Mouse (Mus musculus): ENCODE data around the gene Rmnd5b.
A peak's percentile ranks its signal among the peaks of the same experiment; 100 is the strongest.
"Not testable (repeated sequence)": the region's sequence is repeated elsewhere in the genome, so short reads cannot be mapped to it uniquely, and the experiment has no call there.

Gene Rmnd5b

DNA sequence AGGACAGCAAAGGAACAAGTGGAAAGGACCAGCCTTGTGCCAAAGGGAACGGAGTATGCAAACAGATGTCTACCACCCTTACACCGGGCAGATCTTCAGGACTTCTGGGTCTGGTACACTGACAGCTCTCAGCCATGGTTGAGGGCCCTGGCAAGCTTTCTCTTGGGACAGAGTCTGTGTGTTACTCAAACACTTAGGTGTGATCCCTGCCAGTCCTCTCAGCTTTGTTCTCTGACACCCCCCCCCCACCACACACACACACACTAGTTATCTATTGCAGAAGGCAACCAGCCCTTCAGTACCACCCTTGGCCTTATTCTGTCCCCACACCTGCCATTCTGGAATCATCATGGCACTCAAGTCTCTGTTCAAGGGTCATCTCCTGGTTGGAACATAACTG lies 13.9 kb downstream of the Rmnd5b start:
- no peak for DNase-seq (ENCODE audit: low spot score in 2 of 2)

DNA sequence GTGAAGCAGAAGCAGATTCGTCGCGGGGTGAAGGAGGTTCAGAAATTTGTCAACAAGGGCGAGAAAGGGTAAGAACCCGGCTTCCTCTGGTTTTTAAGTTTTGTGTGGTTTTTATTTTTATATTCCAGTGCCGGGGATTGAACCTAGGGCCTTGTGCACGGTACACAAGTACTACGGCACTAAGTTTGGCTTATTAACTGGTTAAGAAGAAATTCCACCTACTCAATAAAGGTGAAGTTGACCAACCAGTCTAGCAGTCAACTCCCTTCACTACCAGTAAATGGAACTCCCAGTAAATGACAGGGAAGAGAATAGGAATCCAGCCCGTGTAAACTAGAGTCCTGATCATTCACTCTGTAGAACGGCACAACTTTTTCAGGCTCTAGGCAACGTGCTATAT lies 15.6 kb downstream of the Rmnd5b start:
- no peak for DNase-seq (ENCODE audit: low spot score in 2 of 2)

GRCm38 (mm10) chr11:51619409-51620060 lies 16.2 kb downstream of the Rmnd5b start, which contains the start of gene Nhp2:
Gene Nhp2 (plus strand): TSS chr11:51619735.
- peak; percentile 89 to 96 for DNase-seq (ENCODE audit: low spot score in 2 of 2)

GRCm38 (mm10) chr11:51618894-51619408 lies 16.7 kb downstream of the Rmnd5b start:
- no peak for DNase-seq (ENCODE audit: low spot score in 2 of 2)

DNA sequence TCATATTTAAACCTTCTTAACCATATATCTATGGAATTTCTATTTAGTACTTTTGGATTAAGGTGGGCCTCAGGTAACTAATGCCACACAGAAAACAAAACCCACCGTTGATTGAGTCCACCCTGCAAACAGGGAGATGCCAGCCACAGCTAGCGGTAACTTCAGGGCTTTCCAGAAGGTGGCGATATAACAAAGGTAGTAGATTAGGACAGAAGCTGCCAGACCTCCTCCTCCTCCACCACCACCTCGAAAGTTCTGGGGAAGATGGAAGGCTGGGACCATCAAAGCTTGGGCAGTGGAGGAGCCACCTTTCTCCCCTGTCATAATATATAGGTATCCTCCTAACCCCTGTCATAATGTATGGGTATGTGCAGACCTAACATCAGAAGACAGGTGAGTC lies 18.0 kb downstream of the Rmnd5b start:
- peak; percentile 75 to 83 for DNase-seq (ENCODE audit: low spot score in 2 of 2)

- DNase-seq (ENCODE audit: low spot score in 2 of 2), result not testable (repeated sequence)
Observed at GRCm38 (mm10) chr11:51616113-51616512, 19.6 kb downstream of the Rmnd5b start.

- no peak for DNase-seq (ENCODE audit: low spot score in 2 of 2)
Observed at GRCm38 (mm10) chr11:51615601-51616000, 20.1 kb downstream of the Rmnd5b start.

DNA sequence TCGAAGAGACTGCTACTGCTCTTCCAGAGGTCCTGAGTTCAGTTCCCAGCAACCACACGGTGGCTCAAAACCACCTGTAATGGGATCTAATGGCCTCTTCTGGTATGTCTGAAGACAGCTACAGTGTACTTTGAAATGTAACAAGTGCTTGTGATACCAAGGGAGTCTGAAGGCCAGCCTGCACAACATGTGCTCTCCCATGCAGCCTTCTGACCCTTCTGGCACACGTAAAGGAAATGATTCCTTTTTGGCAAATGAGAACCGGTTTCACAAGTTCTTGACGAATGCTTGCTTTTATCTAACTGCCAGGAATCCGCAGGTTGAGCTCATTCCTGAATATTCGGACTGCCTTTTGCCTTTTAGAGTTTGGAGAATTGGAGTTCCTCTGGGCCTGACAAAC lies 20.6 kb downstream of the Rmnd5b start:
- no peak for DNase-seq (ENCODE audit: low spot score in 2 of 2)

DNA sequence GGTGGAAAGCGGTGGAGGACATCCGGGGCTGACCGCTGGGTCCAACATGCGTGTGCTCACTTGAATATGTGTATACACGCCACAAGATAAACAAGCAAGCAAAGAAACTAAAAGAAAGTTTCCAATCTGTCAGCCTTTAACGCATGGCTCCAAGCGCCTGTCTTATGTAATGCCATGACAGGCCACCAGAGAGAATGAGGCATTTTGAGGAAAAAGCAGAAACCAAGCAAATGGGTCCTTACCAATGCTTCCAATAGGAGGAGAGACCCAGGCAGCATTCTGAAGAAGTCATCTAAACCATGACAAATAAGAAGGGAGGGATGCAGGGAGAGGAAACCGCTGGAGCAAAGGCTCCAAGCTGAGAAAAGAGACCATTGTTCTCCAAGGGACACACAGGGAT lies 21.4 kb downstream of the Rmnd5b start:
- no peak for DNase-seq (ENCODE audit: low spot score in 2 of 2)

- DNase-seq (ENCODE audit: low spot score in 2 of 2), result not testable (repeated sequence)
Observed at GRCm38 (mm10) chr11:51609940-51610339, 25.8 kb downstream of the Rmnd5b start.

DNA sequence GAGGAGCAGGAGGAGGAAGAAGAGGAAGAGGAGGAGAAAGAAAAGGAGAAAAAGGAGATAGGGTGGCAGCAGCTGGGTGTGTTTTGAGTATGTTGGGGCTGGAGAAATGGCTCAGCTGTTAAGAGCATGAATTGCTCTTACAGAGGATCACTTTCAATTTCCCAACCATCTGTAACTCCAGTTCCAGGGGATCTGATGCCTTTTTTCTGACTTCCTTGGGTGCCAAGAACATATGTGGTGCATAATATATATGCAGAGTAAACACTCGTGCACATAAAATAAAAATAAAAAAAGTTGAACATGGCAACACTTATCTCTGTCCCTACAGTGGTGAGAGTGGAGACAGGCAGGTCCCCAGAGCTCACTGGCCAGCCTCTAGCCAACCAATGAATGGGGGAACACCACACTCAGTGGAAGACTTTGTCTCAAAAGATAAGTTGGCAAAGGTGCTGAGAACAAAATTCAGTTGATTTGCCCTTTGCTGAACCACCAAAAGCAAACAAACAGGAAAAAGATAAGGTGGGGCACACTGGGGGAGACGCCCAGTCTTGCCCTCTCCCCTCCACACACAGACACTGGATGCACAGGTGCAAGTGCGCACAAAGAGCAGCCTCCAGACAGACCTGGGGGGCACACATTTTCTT lies 26.3 kb downstream of the Rmnd5b start:
- DNase-seq (ENCODE audit: low spot score in 2 of 2), result no peak

DNA sequence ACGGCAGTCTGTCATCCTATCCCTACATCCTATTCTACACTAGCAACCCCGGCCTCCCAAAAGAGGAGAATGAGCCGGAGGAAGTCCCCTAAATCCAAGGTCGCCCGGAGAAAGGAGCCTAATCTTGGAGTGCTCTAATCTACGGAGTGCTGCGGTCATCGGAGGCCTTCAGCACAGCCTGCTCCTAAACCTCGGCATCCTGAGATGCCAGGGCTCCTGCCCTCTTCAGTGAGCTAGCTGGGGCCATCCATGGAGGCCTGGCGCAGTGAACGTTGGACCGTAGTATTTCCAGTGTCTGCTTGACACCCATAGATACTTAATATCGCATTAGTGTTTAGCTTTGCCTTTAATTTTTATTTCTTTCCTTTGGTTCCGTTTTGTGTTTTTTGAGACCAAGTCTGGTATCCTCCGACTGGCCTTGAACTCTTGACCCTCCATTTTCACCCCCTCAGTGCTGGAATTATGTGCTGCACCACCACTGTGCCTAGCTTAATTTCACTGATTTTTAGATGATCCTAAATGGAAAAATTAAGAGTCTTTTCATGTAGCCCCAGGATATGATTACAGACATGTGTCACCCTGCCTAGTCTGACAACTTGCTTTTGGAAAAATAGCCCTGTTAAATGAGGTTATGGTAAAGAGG lies 28.5 kb downstream of the Rmnd5b start:
- DNase-seq (ENCODE audit: low spot score in 2 of 2), result no peak

GRCm38 (mm10) chr11:51606447-51607095 lies 29.1 kb downstream of the Rmnd5b start, which contains the start of gene Hnrnpab:
Gene Hnrnpab (minus strand): TSS chr11:51606847.
- peak; percentile 99 for DNase-seq (ENCODE audit: low spot score in 2 of 2)

GRCm38 (mm10) chr11:51605602-51606446 lies 29.9 kb downstream of the Rmnd5b start:
- peak; percentile 71 to 76 for DNase-seq (ENCODE audit: low spot score in 2 of 2)

DNA sequence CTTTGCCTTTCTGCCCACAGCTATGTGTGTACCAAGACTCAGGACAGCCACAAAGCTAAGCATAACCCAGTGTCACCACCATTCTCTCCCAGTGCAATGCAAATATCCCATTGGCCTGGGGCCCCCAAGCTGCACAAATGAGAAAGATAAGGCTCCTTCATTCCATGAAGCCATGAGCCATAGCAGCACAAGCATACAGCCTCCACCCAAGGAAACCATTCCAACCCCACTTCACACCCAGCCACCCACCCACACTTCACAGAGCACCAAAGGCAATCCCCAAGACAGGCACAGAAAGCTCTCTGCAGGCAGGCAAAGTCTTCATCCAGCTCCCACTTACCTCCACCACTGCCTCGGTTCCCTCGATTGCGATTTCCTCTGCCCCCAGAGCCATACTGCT lies 33.4 kb downstream of the Rmnd5b start:
- no peak for DNase-seq (ENCODE audit: low spot score in 2 of 2)

DNA sequence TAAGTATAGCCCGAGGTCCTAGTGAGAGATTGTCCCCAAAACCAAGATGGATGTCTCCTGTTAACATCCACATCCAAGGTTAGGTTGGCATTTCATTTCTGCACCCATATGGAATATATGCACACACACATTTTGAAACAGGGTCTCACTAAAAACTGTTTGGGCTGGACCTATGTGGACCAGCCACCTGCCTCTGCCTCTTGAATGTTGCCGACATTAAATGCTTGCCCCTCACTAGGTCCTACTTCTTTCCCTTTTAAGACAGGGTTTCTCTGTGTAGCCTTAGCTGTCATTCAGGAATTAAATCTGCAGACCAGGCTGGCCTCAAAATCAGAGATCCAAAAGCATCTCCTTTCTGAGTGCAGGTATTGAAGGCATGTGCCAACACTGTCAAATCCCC lies 38.1 kb downstream of the Rmnd5b start:
- DNase-seq (ENCODE audit: low spot score in 2 of 2), result no peak

GRCm38 (mm10) chr11:51595459-51596083 lies 40.1 kb downstream of the Rmnd5b start:
- DNase-seq (ENCODE audit: low spot score in 2 of 2), result no peak

- no peak for DNase-seq (ENCODE audit: low spot score in 2 of 2)
Observed at GRCm38 (mm10) chr11:51594715-51595350, 40.9 kb downstream of the Rmnd5b start.

GRCm38 (mm10) chr11:51593849-51594248 lies 41.8 kb downstream of the Rmnd5b start:
- no peak for DNase-seq (ENCODE audit: low spot score in 2 of 2)

DNA sequence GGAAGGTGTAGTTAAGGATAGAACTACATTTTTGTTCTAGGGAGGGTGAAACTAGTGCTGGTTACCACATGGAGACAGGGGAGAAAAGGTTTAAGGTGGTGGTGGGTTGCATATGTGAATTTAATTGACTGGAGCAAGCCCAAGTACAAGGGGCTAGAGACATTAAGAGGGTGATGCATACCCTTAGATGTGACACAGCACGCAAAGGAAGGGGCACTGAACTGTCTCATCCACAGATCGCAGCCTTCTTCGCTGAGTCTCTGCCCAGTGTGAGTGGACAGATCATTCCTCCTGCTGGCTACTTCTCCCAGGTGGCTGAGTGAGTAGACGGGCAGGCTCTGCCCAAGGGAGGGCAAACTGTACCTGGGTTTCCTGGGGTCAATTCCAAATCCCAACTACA lies 42.3 kb downstream of the Rmnd5b start:
- no peak for DNase-seq (ENCODE audit: low spot score in 2 of 2)

Data from right cerebral cortex, adult 2 months (tissue).